Mouse (Mus musculus) heart, embryonic 10.5 days (tissue): ENCODE measurements at regions not wholly inside any gene's neighbourhood (a gene's known extent, or its start where the extent isn't known, plus 50 kb on each side); places are given as distances from the start of the nearest gene placed in this dataset.

Experiments used
- DNase-seq: peaks from one replicate; pipeline ENCODE4 v3.0.0-alpha.2; 2017; ENCODE audit warnings: low spot score
- H3K27ac ChIP-seq: fragments of 300-500 bp; sonication (generic); 2 replicates; pipeline ENCODE4 v1.5.1; 2016; ENCODE audit warnings: mild to moderate bottlenecking
- H3K27me3 ChIP-seq: fragments of 300-500 bp; sonication (generic); 2 replicates; pipeline ENCODE4 v1.6.1; 2016; ENCODE audit warnings: mild to moderate bottlenecking; ENCODE audit not compliant: poor library complexity, insufficient read depth, severe bottlenecking
- H3K36me3 ChIP-seq: fragments of 300-500 bp; sonication (generic); 2 replicates; pipeline ENCODE4 v1.6.1; 2016; ENCODE audit warnings: mild to moderate bottlenecking, moderate library complexity
- H3K4me1 ChIP-seq: fragments of 300-500 bp; sonication (generic); 2 replicates; pipeline ENCODE4 v1.6.1; 2016; ENCODE audit warnings: mild to moderate bottlenecking
- H3K4me3 ChIP-seq: fragments of 300-500 bp; sonication (generic); 2 replicates; pipeline ENCODE4 v1.5.1; 2016; ENCODE audit warnings: mild to moderate bottlenecking, moderate library complexity
- H3K9me3 ChIP-seq: fragments of 300-500 bp; sonication (generic); 2 replicates; pipeline ENCODE4 v1.6.1; 2016; ENCODE audit warnings: mild to moderate bottlenecking, moderate library complexity
- WGBS: fragments of 180-500 bp; shearing (Covaris S2); methylation state at CpG from one replicate; pipeline ENCODE4 v1.1.7; 2016; 5-methylcytosine and 5-hydroxymethylcytosine counted together

DNA sequence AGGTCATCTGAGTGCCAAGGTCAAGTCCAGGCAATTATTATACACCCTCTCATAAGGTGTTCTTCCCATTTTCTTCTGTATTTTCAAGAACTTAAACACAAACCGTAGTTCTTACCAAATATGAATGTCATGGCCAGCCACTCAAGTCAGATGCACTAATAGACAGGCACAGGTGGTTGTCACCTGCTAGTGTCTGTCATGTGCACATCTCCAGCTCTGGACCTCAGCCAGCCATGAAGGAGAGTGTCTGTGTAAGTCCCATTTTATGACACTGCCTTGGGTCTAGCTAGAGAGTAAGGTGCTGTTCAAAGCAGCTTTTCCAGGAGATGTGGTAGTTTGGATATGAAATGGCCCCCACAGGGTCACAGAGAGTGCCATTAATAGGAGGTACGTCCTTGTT, 68.5 kb upstream of the Igfbp3 start:
- H3K4me1 ChIP-seq: no peaks in the 10 kb centered on the region
- no peak for DNase-seq
- H3K9me3 ChIP-seq: no peaks in the 10 kb centered on the region
- no peak overlapping the region for H3K27ac ChIP-seq
- H3K4me3 ChIP-seq: no peak overlapping the region
- H3K36me3 ChIP-seq: no peaks in the 10 kb centered on the region
- 82% methylated on average over 2 of the region's 2 CpGs for WGBS
- no peaks in the 10 kb centered on the region for H3K27me3 ChIP-seq

DNA sequence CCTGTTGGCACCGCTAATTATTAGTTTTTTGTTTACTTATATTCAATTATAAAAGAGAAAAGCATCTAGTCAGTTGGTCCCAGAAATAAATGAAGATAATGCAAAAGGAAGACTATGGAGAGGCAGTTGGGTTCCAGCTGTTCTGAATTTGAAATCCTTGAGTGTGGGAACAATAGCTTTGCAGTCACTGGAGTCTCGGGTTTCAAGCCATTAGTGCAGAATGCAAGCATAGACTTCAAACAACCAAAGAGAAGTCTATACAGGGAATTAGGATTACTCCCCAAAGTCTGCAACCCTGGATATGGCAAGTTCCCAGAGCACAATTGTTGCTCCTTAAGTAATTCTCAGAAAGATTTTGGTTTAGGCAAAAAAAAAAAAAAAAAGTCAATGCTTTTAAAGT, 67.9 kb upstream of the Igfbp3 start:
- Histone ChIP-seq H3K27ac (no peak overlapping the region), H3K4me1 (no peaks in the 10 kb centered on the region), H3K27me3 (no peaks in the 10 kb centered on the region), H3K4me3 (no peak overlapping the region), H3K9me3 (no peaks in the 10 kb centered on the region), H3K36me3 (no peaks in the 10 kb centered on the region)
- no peak for DNase-seq
- WGBS: 36% methylated on average over 2 of the region's 2 CpGs

DNA sequence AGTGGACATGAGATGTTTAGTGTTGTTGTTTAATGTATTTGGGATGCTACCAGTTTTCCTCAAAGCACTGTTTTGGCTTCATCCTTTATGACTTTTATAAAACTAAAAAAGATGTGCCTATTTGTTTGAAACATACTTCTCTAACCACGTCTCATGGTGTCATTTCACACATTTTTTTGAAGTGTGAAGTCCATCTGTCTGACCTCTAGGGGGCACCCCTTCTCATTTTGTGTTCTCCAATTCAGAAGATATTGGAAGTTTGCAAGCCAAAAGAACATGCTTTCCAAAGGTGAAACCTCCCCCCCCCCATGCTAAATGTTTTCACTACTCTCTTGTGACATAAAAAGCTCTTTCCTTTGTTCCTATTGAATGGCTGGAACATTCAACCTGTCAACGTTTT, 66.2 kb upstream of the Igfbp3 start:
- Histone ChIP-seq H3K27ac (no peak overlapping the region), H3K27me3 (no peaks in the 10 kb centered on the region), H3K4me3 (no peak overlapping the region), H3K36me3 (no peaks in the 10 kb centered on the region), H3K9me3 (no peaks in the 10 kb centered on the region), H3K4me1 (no peaks in the 10 kb centered on the region)
- no peak for DNase-seq
- WGBS: 66% methylated on average over 2 of the region's 2 CpGs

DNA sequence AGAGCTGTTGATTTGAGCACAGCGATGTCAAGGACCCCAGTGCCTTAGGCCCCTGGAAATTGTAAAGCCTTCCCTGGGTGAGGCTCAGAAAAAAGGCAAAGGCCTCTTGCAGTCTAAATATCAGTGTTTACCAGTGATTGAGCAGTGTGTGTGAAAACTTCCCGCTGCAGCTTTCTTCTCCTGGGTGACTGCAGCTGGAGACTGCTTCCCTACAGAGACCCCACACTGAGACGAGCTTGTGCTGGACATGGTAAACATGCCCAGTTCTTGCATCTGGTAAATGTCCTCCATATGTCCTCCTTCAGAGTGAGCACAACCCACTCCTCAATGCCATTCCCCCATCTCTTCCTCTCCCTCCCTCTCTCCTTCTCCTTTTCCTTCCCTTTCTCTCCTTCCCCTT, 58.8 kb upstream of the Igfbp3 start:
- no peak for DNase-seq

DNA sequence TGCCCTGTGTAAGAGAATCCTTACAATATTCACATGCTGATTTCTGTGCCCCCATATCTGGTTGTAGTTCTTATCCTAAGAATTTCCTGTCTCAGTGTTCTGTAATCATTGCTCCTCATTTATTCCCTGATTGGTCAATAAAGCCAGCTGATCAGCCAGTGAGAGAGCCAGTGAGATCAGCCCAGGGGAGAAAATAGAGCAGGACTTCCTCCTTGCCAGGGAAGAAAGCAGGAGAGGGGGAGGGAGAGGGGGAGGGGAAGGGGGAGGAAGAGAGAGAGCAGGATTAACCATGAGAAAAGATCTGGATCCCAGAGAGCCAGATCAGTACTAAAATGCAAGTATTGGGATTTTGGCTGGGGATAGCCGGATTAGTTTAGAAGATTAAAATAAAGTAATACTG, 57.2 kb upstream of the Igfbp3 start:
- WGBS: 83% methylated on average over 1 of the region's 1 CpGs
- Histone ChIP-seq H3K4me1 (peaks cover 17% of the 10 kb centered on the region), H3K9me3 (no peaks in the 10 kb centered on the region), H3K27me3 (no peaks in the 10 kb centered on the region), H3K4me3 (no peak overlapping the region), H3K27ac (no peak overlapping the region), H3K36me3 (no peaks in the 10 kb centered on the region)
- no peak for DNase-seq

More for the DNA sequence above, 58.8 kb upstream of the Igfbp3 start:
- Histone ChIP-seq H3K4me3 (no peak overlapping the region), H3K27me3 (no peaks in the 10 kb centered on the region), H3K27ac (peak overlapping the region; percentile 56), H3K36me3 (no peaks in the 10 kb centered on the region), H3K9me3 (no peaks in the 10 kb centered on the region), H3K4me1 (peaks cover 17% of the 10 kb centered on the region)
- WGBS: 21% methylated on average over 3 of the region's 3 CpGs

DNA sequence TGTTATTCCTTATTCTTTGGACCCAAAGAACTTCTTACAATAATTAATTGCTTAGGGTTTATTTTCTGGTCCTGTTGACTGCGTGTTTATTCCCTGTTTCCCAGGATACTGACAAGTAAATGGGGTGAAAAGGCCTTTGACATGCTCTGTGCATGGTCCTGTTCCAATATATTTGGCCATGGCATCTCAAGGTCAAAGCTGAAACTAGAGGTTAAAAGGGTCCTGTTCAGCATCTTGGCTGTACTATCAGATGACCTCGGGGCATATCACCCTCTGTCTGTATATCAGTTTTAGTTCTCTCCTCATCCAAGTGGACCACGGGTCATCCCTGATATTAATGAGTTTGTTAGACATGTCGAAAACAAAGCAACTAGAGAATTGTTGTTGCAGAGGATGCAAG, 50.2 kb upstream of the Igfbp3 start:
- Histone ChIP-seq H3K4me1 (no peaks in the 10 kb centered on the region), H3K27me3 (no peaks in the 10 kb centered on the region), H3K9me3 (no peaks in the 10 kb centered on the region), H3K36me3 (no peaks in the 10 kb centered on the region), H3K4me3 (no peak overlapping the region), H3K27ac (no peak overlapping the region)
- 73% methylated on average over 4 of the region's 4 CpGs for WGBS
- DNase-seq: no peak
